In the genomic region with DNA sequence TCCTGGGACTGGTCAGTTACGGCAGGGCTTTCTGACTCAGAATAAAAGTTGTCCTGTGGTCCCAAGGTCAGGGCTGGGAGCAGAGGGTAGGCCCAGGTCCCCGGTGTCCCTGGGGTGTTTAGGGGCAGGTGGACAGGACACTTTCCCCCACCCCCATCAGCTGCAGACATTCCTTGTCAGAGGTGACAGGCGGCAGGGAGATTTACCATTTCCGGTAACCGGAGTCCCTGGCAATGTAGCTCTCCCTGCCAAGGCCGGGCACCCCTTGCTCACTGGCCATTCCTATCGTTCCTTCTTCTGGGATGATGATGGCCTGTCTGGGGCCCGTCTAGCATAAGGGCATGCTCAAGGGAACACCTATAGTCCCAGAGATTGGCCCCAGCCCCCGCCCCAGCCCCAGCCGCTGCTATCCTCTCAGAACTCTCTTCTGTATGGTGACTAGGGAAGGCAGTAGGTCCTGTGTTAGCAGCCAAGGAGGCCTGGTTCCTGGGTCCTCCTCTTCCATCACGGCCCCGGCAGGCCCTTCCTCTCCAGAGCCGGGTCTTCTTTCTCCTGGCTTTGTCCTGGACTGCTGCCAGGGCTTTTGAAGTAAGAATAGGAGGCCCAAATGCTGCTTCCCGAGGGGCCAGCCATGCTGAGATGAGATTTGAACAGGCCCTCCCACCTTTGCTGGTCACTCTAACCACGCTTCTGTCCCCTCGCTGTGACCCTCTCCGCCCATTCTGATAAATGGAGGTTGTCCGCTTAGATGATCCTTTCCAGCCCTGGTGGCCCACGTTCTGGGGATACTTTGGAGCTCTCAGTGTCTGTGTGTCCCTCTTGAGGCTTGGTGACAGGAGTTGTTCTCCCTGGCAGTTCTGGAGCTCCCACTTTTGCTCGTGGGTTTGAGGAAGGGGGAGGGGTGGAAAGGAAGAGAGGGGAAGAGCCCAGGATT, we compare ENCODE assay signal across 9 mouse cellular contexts. TPM values are rescaled to one million over a fixed set of nuclear protein-coding genes. Genes with fewer than 3 reads are reported as not detected.
DNase-seq lines count a peak whose midpoint lies in the region; ATAC-seq and TF ChIP-seq lines count a peak whose summit lies in the region.
"Had no signal": no experiment of that assay in that cellular context is flagged by ENCODE, and none has a peak within 500 bp of the region (broad histone marks: within the 10 kb centered on the region; RNA-seq: fewer than 3 reads in every experiment).

No protein-coding gene starts in this region.

- no peaks in the 10 kb centered on the region for H3K9me3 ChIP-seq in forebrain, embryonic 12.5 days
- H3K9me3 ChIP-seq in forebrain, postnatal 0 days (ENCODE audit: low read length), result no peaks in the 10 kb centered on the region
- H3K9me3 ChIP-seq in forebrain, embryonic 14.5 days (replicated peaks; ENCODE audit: control insufficient read depth, low read length), result no peaks in the 10 kb centered on the region

- H3K36me3 ChIP-seq in forebrain, embryonic 12.5 days (replicated peaks), result no peaks in the 10 kb centered on the region
- no peaks in the 10 kb centered on the region for H3K36me3 ChIP-seq in forebrain, postnatal 0 days (ENCODE audit: insufficient read depth)
- peaks cover 10% of the 10 kb centered on the region for H3K36me3 ChIP-seq in C2C12 (ENCODE audit: control insufficient read depth, insufficient read depth)
- H3K36me3 ChIP-seq in forebrain, embryonic 14.5 days (ENCODE audit: control insufficient read depth, insufficient read depth, low read length), result no peaks in the 10 kb centered on the region

- H3K27me3 ChIP-seq in forebrain, embryonic 12.5 days, result no peaks in the 10 kb centered on the region
- no peaks in the 10 kb centered on the region for H3K27me3 ChIP-seq in forebrain, postnatal 0 days (ENCODE audit: insufficient read depth, low read length)
- H3K27me3 ChIP-seq in C2C12 (ENCODE audit: control insufficient read depth, insufficient read depth, insufficient read length), result no peaks in the 10 kb centered on the region
- H3K27me3 ChIP-seq in forebrain, embryonic 14.5 days (replicated peaks; ENCODE audit: control insufficient read depth, insufficient read depth, low read length), result no peaks in the 10 kb centered on the region

- H3ac ChIP-seq in C2C12 (ENCODE audit: control insufficient read depth, insufficient read length, low read depth), result peak overlapping the region; percentile 43

- H3K4me1 ChIP-seq in forebrain, embryonic 12.5 days, result peaks cover 67% of the 10 kb centered on the region
- H3K4me1 ChIP-seq in forebrain, postnatal 0 days (ENCODE audit: insufficient read depth), result no peaks in the 10 kb centered on the region
- H3K4me1 ChIP-seq in forebrain, embryonic 14.5 days (ENCODE audit: control insufficient read depth, insufficient read depth, low read length), result peaks cover 30% of the 10 kb centered on the region

- no peak for TF ChIP-seq CTCF in forebrain, postnatal 0 days (IDR thresholded peaks at IDR 0.05; ENCODE audit: low read depth)
- TF ChIP-seq CTCF in C2C12 (IDR thresholded peaks at IDR 0.05; ENCODE audit: control insufficient read depth, insufficient read depth, insufficient read length), result no peak

- no peak overlapping the region for H3K4me3 ChIP-seq in forebrain, embryonic 12.5 days (replicated peaks)
- no peak overlapping the region for H3K4me3 ChIP-seq in forebrain, postnatal 0 days (ENCODE audit: low read depth, low read length)
- no peak overlapping the region for H3K4me3 ChIP-seq in C2C12 (ENCODE audit: insufficient read depth, poor library complexity, severe bottlenecking)
- H3K4me3 ChIP-seq in forebrain, embryonic 14.5 days (ENCODE audit: low read depth, low read length), result no peak overlapping the region

- H3K9ac ChIP-seq in forebrain, embryonic 12.5 days, result no peak overlapping the region
- H3K9ac ChIP-seq in forebrain, postnatal 0 days, result no peak overlapping the region
- peak overlapping the region; percentile 25; the same call in 1 of the 2 replicates for H3K9ac ChIP-seq in forebrain, embryonic 14.5 days (ENCODE audit: low read length)

- no peak for ATAC-seq in forebrain, embryonic 12.5 days (ENCODE audit: low FRiP score)
- ATAC-seq in forebrain, postnatal 0 days, result no peak
- no peak for ATAC-seq in forebrain, embryonic 14.5 days

- peaks cover 79% of the 10 kb centered on the region for H3K79me3 ChIP-seq in C2C12 (ENCODE audit: low read depth)

- 0 out of 2 replicates have a peak overlapping the region, but pooled peaks have one; percentile 10 for H3K4me2 ChIP-seq in forebrain, embryonic 12.5 days
- no peak overlapping the region for H3K4me2 ChIP-seq in forebrain, postnatal 0 days (ENCODE audit: low read depth)
- no peak overlapping the region for H3K4me2 ChIP-seq in forebrain, embryonic 14.5 days (ENCODE audit: low read length)

- WGBS in forebrain, embryonic 12.5 days, result 49% methylated on average over 20 of the region's 20 CpGs
- WGBS in forebrain, postnatal 0 days, result 54% methylated on average over 20 of the region's 20 CpGs
- WGBS in forebrain, embryonic 14.5 days, result 40% methylated on average over 20 of the region's 20 CpGs

- H3K79me2 ChIP-seq in C2C12 (ENCODE audit: control insufficient read depth, insufficient read depth), result peaks cover 97% of the 10 kb centered on the region

- peak overlapping the region; percentile 50 for H3K27ac ChIP-seq in forebrain, embryonic 12.5 days
- H3K27ac ChIP-seq in forebrain, postnatal 0 days (ENCODE audit: low read depth, low read length), result no peak overlapping the region
- H3K27ac ChIP-seq in forebrain, embryonic 14.5 days (ENCODE audit: low read depth, low read length), result peak overlapping the region; percentile 21; the same call in 1 of the 2 replicates

- no peak for DNase-seq in forebrain, postnatal 0 days
- DNase-seq in forebrain, embryonic 14.5 days (ENCODE audit: low spot score), result peak; percentile 42
- DNase-seq in kidney, postnatal 4 days, result peak; percentile 64 to 73
- no peak for DNase-seq in frontal cortex, postnatal 25 days (ENCODE audit: low spot score in 2 of 2)
- DNase-seq in layer of hippocampus, adult 9-10 months (ENCODE audit: low spot score), result no peak
- no peak for DNase-seq in layer of hippocampus, adult 9-11 months

TF ChIP-seq in C2C12, 6 proteins besides CTCF, POLR2A, EP300 and RAD21:
- TF ChIP-seq MYOD1 (IDR thresholded peaks at IDR 0.05; ENCODE audit: control insufficient read depth, insufficient read length, low read depth) (peak; percentile 67), USF1 (IDR thresholded peaks at IDR 0.05; ENCODE audit: low read depth) (no peak)

RNA-seq across cellular contexts. Expression of gene Hspg2, which starts 17.8 kb away (rescaled TPM):
- polyA plus RNA-seq in forebrain, embryonic 12.5 days (2016; fragmentation: Nextera tagmentation; extraction: Ambion mirVana), result 8.0 and 8.9 TPM in 2 replicates
- total RNA-seq in forebrain, postnatal 0 days (2014; rRNA removed), result 13.8 and 22.6 TPM in 2 replicates
- 2.3 and 2.6 TPM in 2 replicates for polyA plus RNA-seq in forebrain, postnatal 0 days (2015; fragmentation: Nextera tagmentation; extraction: Ambion mirVana)
- polyA plus RNA-seq in C2C12 (2012; fragmentation: generic; extraction: Trizol), result 108 TPM
- polyA plus RNA-seq in forebrain, embryonic 14.5 days (2014; fragmentation: Nextera tagmentation; extraction: Ambion mirVana), result 4.0 and 4.7 TPM in 2 replicates

RNA-seq across cellular contexts. Expression of gene 1700013G24Rik, which starts 33.3 kb away (rescaled TPM):
- not detected in 2 replicates for polyA plus RNA-seq in forebrain, embryonic 12.5 days (2016; fragmentation: Nextera tagmentation; extraction: Ambion mirVana)
- not detected in 2 replicates for total RNA-seq in forebrain, postnatal 0 days (2014; rRNA removed)
- not detected in 2 replicates for polyA plus RNA-seq in forebrain, postnatal 0 days (2015; fragmentation: Nextera tagmentation; extraction: Ambion mirVana)
- polyA plus RNA-seq in C2C12 (2012; fragmentation: generic; extraction: Trizol), result 0.06 TPM
- not detected in 2 replicates for polyA plus RNA-seq in forebrain, embryonic 14.5 days (2014; fragmentation: Nextera tagmentation; extraction: Ambion mirVana)
- total RNA-seq: heart, postnatal 36 days had no signal

RNA-seq across cellular contexts. Expression of gene Cela3b, which starts 56.0 kb away (rescaled TPM):
- polyA plus RNA-seq in forebrain, embryonic 12.5 days (2016; fragmentation: Nextera tagmentation; extraction: Ambion mirVana), result not detected in 2 replicates
- not detected in 2 replicates for total RNA-seq in forebrain, postnatal 0 days (2014; rRNA removed)
- polyA plus RNA-seq in forebrain, postnatal 0 days (2015; fragmentation: Nextera tagmentation; extraction: Ambion mirVana), result not detected in 2 replicates
- not detected for polyA plus RNA-seq in C2C12 (2012; fragmentation: generic; extraction: Trizol)
- polyA plus RNA-seq in forebrain, embryonic 14.5 days (2014; fragmentation: Nextera tagmentation; extraction: Ambion mirVana), result not detected in 2 replicates
- total RNA-seq: heart, postnatal 36 days had no signal

Comparison
In these comparisons a context has a peak if more than half of its experiments do, and no peak if none do; other contexts are left out.
1. DNase-seq: peak in forebrain, embryonic 14.5 days (single experiment) and kidney, postnatal 4 days (2 of 2); none in forebrain, postnatal 0 days (single experiment), frontal cortex, postnatal 25 days (0 of 2), layer of hippocampus, adult 9-10 months (single experiment) and layer of hippocampus, adult 9-11 months (single experiment).
2. RNA of gene Hspg2, which starts 17.8 kb away (polyA plus RNA-seq): 108 TPM in C2C12 (single experiment); 8.0 to 8.9 TPM in forebrain, embryonic 12.5 days, 4.0 to 4.7 TPM in forebrain, embryonic 14.5 days and 2.3 to 2.6 TPM in forebrain, postnatal 0 days; every median in the first group is over 10 times any median in the second.